Mouse (Mus musculus): ENCODE measurements at regions not wholly inside any gene's neighbourhood (a gene's known extent, or its start where the extent isn't known, plus 50 kb on each side); places are given as distances from the start of the nearest gene placed in this dataset.

- TF ChIP-seq HCFC1 (IDR thresholded peaks at IDR 0.05; ENCODE audit: borderline replicate concordance, insufficient read depth, low read length) (no peak), MAFK (IDR thresholded peaks at IDR 0.05; ENCODE audit: insufficient read depth, low read depth, low read length) (no peak), ZNF384 (IDR thresholded peaks at IDR 0.05; ENCODE audit: low read depth, low read length) (no peak), ZC3H11A (IDR thresholded peaks at IDR 0.05; ENCODE audit: borderline replicate concordance, low read depth, low read length) (no peak), CHD2 (IDR thresholded peaks at IDR 0.05; ENCODE audit: low read depth, low read length) (no peak)
- no peak overlapping the region for H3K4me3 ChIP-seq (ENCODE audit: insufficient read depth in 1 of 2, low read depth in 1 of 2, low read length in 2 of 2, poor library complexity in 1 of 2, severe bottlenecking in 1 of 2)
- no peaks in the 10 kb centered on the region for H3K9me3 ChIP-seq (ENCODE audit: control insufficient read depth, insufficient read depth, low read depth, low read length)
- DNase-seq (ENCODE audit: low read depth, low spot score): no peak
- H3K27ac ChIP-seq (ENCODE audit: insufficient read depth, low read depth, low read length, poor library complexity, severe bottlenecking): no peak overlapping the region
- no peaks in the 10 kb centered on the region for H3K4me1 ChIP-seq (ENCODE audit: control insufficient read depth in 2 of 2, insufficient read depth in 2 of 2, low read length in 2 of 2, poor library complexity in 1 of 2)
- in situ Hi-C loops (cut with MboI; ENCODE audit: low sequenced_read_pairs in 2 of 2, unreplicated experiment in 2 of 2): no loop called here
- H3K9ac ChIP-seq (ENCODE audit: insufficient read depth, low read depth, low read length, poor library complexity, severe bottlenecking): no peak overlapping the region
- no peaks in the 10 kb centered on the region for H3K36me3 ChIP-seq (ENCODE audit: control insufficient read depth, insufficient read depth, low read length, poor library complexity, severe bottlenecking)
These were observed 1138.5 kb downstream of the Basp1 start for GRCm38 (mm10) chr15:24275100-24275499.

- in situ Hi-C loops (cut with MboI; ENCODE audit: low sequenced_read_pairs in 2 of 2, unreplicated experiment in 2 of 2): no loop called here
- no peaks in the 10 kb centered on the region for H3K4me1 ChIP-seq (ENCODE audit: control insufficient read depth in 2 of 2, insufficient read depth in 2 of 2, low read length in 2 of 2, poor library complexity in 1 of 2)
- no peak for DNase-seq (ENCODE audit: low read depth, low spot score)
These were observed 1146.2 kb downstream of the Basp1 start for GRCm38 (mm10) chr15:24267360-24267759.

More at GRCm38 (mm10) chr15:24267360-24267759, 1146.2 kb downstream of the Basp1 start:
- H3K9ac ChIP-seq (ENCODE audit: insufficient read depth, low read depth, low read length, poor library complexity, severe bottlenecking): no peak overlapping the region
- H3K27ac ChIP-seq (ENCODE audit: insufficient read depth, low read depth, low read length, poor library complexity, severe bottlenecking): no peak overlapping the region
- TF ChIP-seq ZC3H11A (IDR thresholded peaks at IDR 0.05; ENCODE audit: borderline replicate concordance, low read depth, low read length): no peak
- no peak for TF ChIP-seq HCFC1 (IDR thresholded peaks at IDR 0.05; ENCODE audit: borderline replicate concordance, insufficient read depth, low read length)
- H3K36me3 ChIP-seq (ENCODE audit: control insufficient read depth, insufficient read depth, low read length, poor library complexity, severe bottlenecking): no peaks in the 10 kb centered on the region
- H3K4me3 ChIP-seq (ENCODE audit: insufficient read depth in 1 of 2, low read depth in 1 of 2, low read length in 2 of 2, poor library complexity in 1 of 2, severe bottlenecking in 1 of 2): no peak overlapping the region
- no peaks in the 10 kb centered on the region for H3K9me3 ChIP-seq (ENCODE audit: control insufficient read depth, insufficient read depth, low read depth, low read length)
